ENCODE assay signal across 7 mouse cellular contexts in genomic region chr3:57846912-57847759, GRCm38 (mm10). TPM values are rescaled to one million over a fixed set of nuclear protein-coding genes. Genes with fewer than 3 reads are reported as not detected.
DNase-seq lines count a peak whose midpoint lies in the region; ATAC-seq lines count a peak whose summit lies in the region.

No protein-coding gene starts in this region.

- H3K27me3 ChIP-seq in intestine, embryonic 16.5 days (replicated peaks; ENCODE audit: control insufficient read depth, insufficient read depth, low read length) = no peaks in the 10 kb centered on the region
- H3K27me3 ChIP-seq in limb, embryonic 10.5 days (ENCODE audit: low read depth, poor library complexity, severe bottlenecking) = no peaks in the 10 kb centered on the region
- H3K27me3 ChIP-seq in midbrain, embryonic 12.5 days = no peaks in the 10 kb centered on the region

- no peaks in the 10 kb centered on the region for H3K9me3 ChIP-seq in intestine, embryonic 16.5 days (ENCODE audit: control insufficient read depth, low read length)
- H3K9me3 ChIP-seq in limb, embryonic 10.5 days (replicated peaks) = no peaks in the 10 kb centered on the region
- H3K9me3 ChIP-seq in midbrain, embryonic 12.5 days = no peaks in the 10 kb centered on the region

- H3K36me3 ChIP-seq in intestine, embryonic 16.5 days (ENCODE audit: control insufficient read depth, insufficient read depth, low read length) = no peaks in the 10 kb centered on the region
- H3K36me3 ChIP-seq in limb, embryonic 10.5 days = peaks cover 17% of the 10 kb centered on the region
- H3K36me3 ChIP-seq in midbrain, embryonic 12.5 days = peaks cover 21% of the 10 kb centered on the region

- peak; percentile 42 to 67 for DNase-seq in gastrocnemius, postnatal 4 days (ENCODE audit: low spot score in 2 of 2)
- DNase-seq in limb, embryonic 10.5 days (ENCODE audit: low spot score) = peak; percentile 80
- peak; percentile 6 for DNase-seq in spleen, adult 12 weeks (ENCODE audit: low spot score)

- H3K27ac ChIP-seq in intestine, embryonic 16.5 days (ENCODE audit: low read length) = peak overlapping the region; percentile 82
- H3K27ac ChIP-seq in limb, embryonic 10.5 days = peak overlapping the region; percentile 89
- H3K27ac ChIP-seq in midbrain, embryonic 12.5 days (replicated peaks) = peak overlapping the region; percentile 99

- peak overlapping the region; percentile 92 for H3K4me2 ChIP-seq in intestine, embryonic 16.5 days (ENCODE audit: low read depth, low read length)
- H3K4me2 ChIP-seq in midbrain, embryonic 12.5 days (replicated peaks) = peak overlapping the region; percentile 65

- H3K4me3 ChIP-seq in intestine, embryonic 16.5 days (ENCODE audit: low read length) = peak overlapping the region; percentile 95
- peak overlapping the region; percentile 88 for H3K4me3 ChIP-seq in limb, embryonic 10.5 days
- H3K4me3 ChIP-seq in midbrain, embryonic 12.5 days = peak overlapping the region; percentile 78

- peak; percentile 58 for ATAC-seq in activated CD4-positive, CD25-positive, alpha-beta regulatory T cell, adult 4 months
- ATAC-seq in common myeloid progenitor, adult 5-6 weeks (replicated peaks; ENCODE audit: low read depth, poor library complexity, severe bottlenecking) = peak; percentile 54
- ATAC-seq in intestine, embryonic 16.5 days = peak; percentile 92
- ATAC-seq in midbrain, embryonic 12.5 days (ENCODE audit: low FRiP score, low read depth) = peak; percentile 89

- WGBS in intestine, embryonic 16.5 days = under 1% methylated on average over 66 of the region's 104 CpGs
- under 1% methylated on average over 97 of the region's 104 CpGs for WGBS in limb, embryonic 10.5 days
- under 1% methylated on average over 76 of the region's 104 CpGs for WGBS in midbrain, embryonic 12.5 days

- H3K4me1 ChIP-seq in intestine, embryonic 16.5 days (ENCODE audit: control insufficient read depth, insufficient read depth, low read length) = peaks cover 5% of the 10 kb centered on the region
- peaks cover 15% of the 10 kb centered on the region for H3K4me1 ChIP-seq in limb, embryonic 10.5 days
- H3K4me1 ChIP-seq in midbrain, embryonic 12.5 days = peaks cover 12% of the 10 kb centered on the region

- peak overlapping the region; percentile 85 for H3K9ac ChIP-seq in intestine, embryonic 16.5 days (ENCODE audit: low read depth, low read length)
- H3K9ac ChIP-seq in midbrain, embryonic 12.5 days (replicated peaks) = peak overlapping the region; percentile 97

RNA-seq across cellular contexts. Expression of gene Pfn2, which starts 0.7 kb away (rescaled TPM):
- 1 to 10 TPM; 7.9 to 10.0 TPM for polyA plus RNA-seq in activated CD4-positive, CD25-positive, alpha-beta regulatory T cell, adult 4 months (2017; shearing (Covaris generic))
- total RNA-seq in common myeloid progenitor, adult 5-6 weeks (2017) = 0.39 and 0.41 TPM in 2 replicates
- 100 to 1,000 TPM; 106 to 114 TPM for total RNA-seq in gastrocnemius, postnatal 4 days (2021)
- polyA plus RNA-seq in intestine, embryonic 16.5 days (2015; fragmentation: Nextera tagmentation; extraction: Ambion mirVana) = 49.6 and 53.4 TPM in 2 replicates
- polyA plus RNA-seq in limb, embryonic 10.5 days (2016; fragmentation: Nextera tagmentation; extraction: Ambion mirVana) = 54.4 and 87.5 TPM in 2 replicates
- 349 and 369 TPM in 2 replicates for polyA plus RNA-seq in midbrain, embryonic 12.5 days (2016; fragmentation: Nextera tagmentation; extraction: Ambion mirVana)

Comparison
In these comparisons a context has a peak if more than half of its experiments do, and no peak if none do; other contexts are left out.
1. Peak in every context shown above with its lines: DNase-seq, ATAC-seq, H3K4me3 ChIP-seq and H3K27ac ChIP-seq.
2. DNase-seq: peak in every context shown above with its lines; median percentile 80 in limb, embryonic 10.5 days; 54 in gastrocnemius, postnatal 4 days; 6 in spleen, adult 12 weeks.